Mouse (Mus musculus): ENCODE data around the gene Wdr83os.

The Wdr83os gene

GRCm38 (mm10) chr8:85080532-85081215 lies at the start of gene Wdr83os:
Gene Wdr83os (plus strand): TSS chr8:85080740.
- DNase-seq = peak; percentile 76

- DNase-seq = no peak
Measured at GRCm38 (mm10) chr8:85032622-85033311, 47.8 kb upstream of the Wdr83os start.

- peak; percentile 64 for DNase-seq
Measured at GRCm38 (mm10) chr8:85033867-85034266, 46.7 kb upstream of the Wdr83os start.

- DNase-seq = peak; percentile 90
Measured at GRCm38 (mm10) chr8:85034764-85035163, 45.8 kb upstream of the Wdr83os start.

GRCm38 (mm10) chr8:85035165-85035727 lies 45.3 kb upstream of the Wdr83os start:
- DNase-seq = no peak

- peak; percentile 21 for DNase-seq
Measured at GRCm38 (mm10) chr8:85035728-85036310, 44.7 kb upstream of the Wdr83os start.

GRCm38 (mm10) chr8:85036381-85036717 lies 44.2 kb upstream of the Wdr83os start:
- DNase-seq = no peak

- peak; percentile 98 for DNase-seq
Measured at GRCm38 (mm10) chr8:85036718-85037365, 43.7 kb upstream of the Wdr83os start, which contains the start of gene Tnpo2. Gene Tnpo2 (plus strand): TSS chr8:85036915.

- no peak for DNase-seq
Measured at GRCm38 (mm10) chr8:85037366-85037680, 43.2 kb upstream of the Wdr83os start.

- DNase-seq = peak; percentile 52
Measured at GRCm38 (mm10) chr8:85037681-85038531, 42.6 kb upstream of the Wdr83os start.

- DNase-seq = peak; percentile 10
Measured at GRCm38 (mm10) chr8:85043619-85044018, 36.9 kb upstream of the Wdr83os start.

GRCm38 (mm10) chr8:85057367-85057766 lies 23.2 kb upstream of the Wdr83os start:
- DNase-seq = no peak

GRCm38 (mm10) chr8:85059879-85060616 lies 20.5 kb upstream of the Wdr83os start, which contains the start of gene Fbxw9:
Gene Fbxw9 (plus strand): TSS chr8:85060055.
- DNase-seq = peak; percentile 98

GRCm38 (mm10) chr8:85062603-85063002 lies 17.9 kb upstream of the Wdr83os start:
- DNase-seq = no peak

GRCm38 (mm10) chr8:85065213-85065612 lies 15.3 kb upstream of the Wdr83os start:
- DNase-seq = no peak

GRCm38 (mm10) chr8:85067155-85067554 lies 13.4 kb upstream of the Wdr83os start:
- DNase-seq = no peak

GRCm38 (mm10) chr8:85067982-85068381 lies 12.6 kb upstream of the Wdr83os start, which contains the start of gene Gm5741:
Gene Gm5741 (minus strand): TSS chr8:85067982.
- no peak for DNase-seq

GRCm38 (mm10) chr8:85071041-85071440 lies 9.5 kb upstream of the Wdr83os start:
- DNase-seq = peak; percentile 37

- peak; percentile 96 for DNase-seq
Measured at GRCm38 (mm10) chr8:85071514-85072281, 8.8 kb upstream of the Wdr83os start, which contains the start of gene Dhps. Gene Dhps (plus strand): TSS chr8:85071757.

GRCm38 (mm10) chr8:85072364-85072929 lies 8.1 kb upstream of the Wdr83os start:
- no peak for DNase-seq

Data from lung, postnatal 36 days (tissue).